Comparison of ENCODE assay signal across 9 mouse cellular contexts in genomic region chr3:96635906-96636305, GRCm38 (mm10). TPM values are rescaled to one million over a fixed set of nuclear protein-coding genes. Genes with fewer than 3 reads are reported as not detected.
DNase-seq lines count a peak whose midpoint lies in the region; ATAC-seq and TF ChIP-seq lines count a peak whose summit lies in the region.
"Had no signal": no experiment of that assay in that cellular context is flagged by ENCODE, and none has a peak within 500 bp of the region (broad histone marks: within the 10 kb centered on the region; RNA-seq: fewer than 3 reads in every experiment).

No protein-coding gene starts in this region.

- H3K27ac ChIP-seq in heart, embryonic 13.5 days (replicated peaks), result peak overlapping the region; percentile 78
- no peak overlapping the region; the same call in 1 of the 2 replicates for H3K27ac ChIP-seq in ES-E14 (ENCODE audit: insufficient read depth, low read depth, low read length, poor library complexity, severe bottlenecking)
- peak overlapping the region; percentile 75 for H3K27ac ChIP-seq in forebrain, embryonic 13.5 days
- H3K27ac ChIP-seq in liver, postnatal 0 days (ENCODE audit: low read depth), result peak overlapping the region; percentile 78

- WGBS in heart, embryonic 13.5 days, result 7% methylated on average over 15 of the region's 15 CpGs
- WGBS in forebrain, embryonic 13.5 days, result 12% methylated on average over 15 of the region's 15 CpGs
- 5% methylated on average over 15 of the region's 15 CpGs for WGBS in liver, postnatal 0 days (ENCODE audit: insufficient replicate concordance)

- H3K36me3 ChIP-seq in heart, embryonic 13.5 days, result peaks cover 68% of the 10 kb centered on the region
- H3K36me3 ChIP-seq in ES-E14 (ENCODE audit: control insufficient read depth, insufficient read depth, low read length, poor library complexity, severe bottlenecking), result peaks cover 10% of the 10 kb centered on the region
- peaks cover 49% of the 10 kb centered on the region for H3K36me3 ChIP-seq in forebrain, embryonic 13.5 days (ENCODE audit: poor library complexity, severe bottlenecking)
- peaks cover 34% of the 10 kb centered on the region for H3K36me3 ChIP-seq in liver, postnatal 0 days (replicated peaks; ENCODE audit: insufficient read depth, low read length)

- DNase-seq in heart, postnatal 25 days (ENCODE audit: low spot score), result no peak
- no peak for DNase-seq in ES-E14 (ENCODE audit: low read depth, low spot score)
- no peak for DNase-seq in liver, postnatal 0 days
- no peak for DNase-seq in adrenal gland, adult (ENCODE audit: inconsistent age in 2 of 2, low spot score in 1 of 2)
- no peak for DNase-seq in thymus, postnatal 14 days
- DNase-seq in ovary, postnatal 10 days (ENCODE audit: low spot score), result no peak

- H3K4me3 ChIP-seq in heart, embryonic 13.5 days, result peak overlapping the region; percentile 81
- H3K4me3 ChIP-seq in ES-E14 (ENCODE audit: insufficient read depth in 1 of 2, low read depth in 1 of 2, low read length in 2 of 2, poor library complexity in 1 of 2, severe bottlenecking in 1 of 2), result peak overlapping the region; percentile 72 to 92
- H3K4me3 ChIP-seq in forebrain, embryonic 13.5 days, result peak overlapping the region; percentile 90
- H3K4me3 ChIP-seq in liver, postnatal 0 days (ENCODE audit: low read depth, low read length), result peak overlapping the region; percentile 89

- no peaks in the 10 kb centered on the region for H3K9me3 ChIP-seq in heart, embryonic 13.5 days
- H3K9me3 ChIP-seq in ES-E14 (ENCODE audit: control insufficient read depth, insufficient read depth, low read depth, low read length), result no peaks in the 10 kb centered on the region
- no peaks in the 10 kb centered on the region for H3K9me3 ChIP-seq in forebrain, embryonic 13.5 days (replicated peaks)
- no peaks in the 10 kb centered on the region for H3K9me3 ChIP-seq in liver, postnatal 0 days (ENCODE audit: low read length)

- H3K4me1 ChIP-seq in heart, embryonic 13.5 days, result peaks cover 29% of the 10 kb centered on the region
- H3K4me1 ChIP-seq in ES-E14 (ENCODE audit: control insufficient read depth in 2 of 2, insufficient read depth in 2 of 2, low read length in 2 of 2, poor library complexity in 1 of 2), result peaks cover 0 to 4% of the 10 kb centered on the region in 2 experiments; a peak in 2 of 4 replicates
- peaks cover 26% of the 10 kb centered on the region for H3K4me1 ChIP-seq in forebrain, embryonic 13.5 days
- H3K4me1 ChIP-seq in liver, postnatal 0 days (ENCODE audit: insufficient read depth), result peaks cover 15% of the 10 kb centered on the region

- in situ Hi-C loops in ES-E14 (cut with MboI; ENCODE audit: low sequenced_read_pairs in 2 of 2, unreplicated experiment in 2 of 2), result loop anchor here in 1 of 2 experiments (10.0 kb wide), 1 partner anchor 91 kb away; no protein-coding TSS in a partner anchor

- no peak for ATAC-seq in heart, embryonic 13.5 days (ENCODE audit: extremely low read depth, insufficient number of reproducible peaks, low FRiP score, low TSS enrichment)
- ATAC-seq in forebrain, embryonic 13.5 days, result no peak
- ATAC-seq in liver, postnatal 0 days, result peak; percentile 18; the same call in 1 of the 2 replicates

- H3K4me2 ChIP-seq in heart, embryonic 13.5 days, result peak overlapping the region; percentile 90
- H3K4me2 ChIP-seq in forebrain, embryonic 13.5 days, result peak overlapping the region; percentile 93
- peak overlapping the region; percentile 98 for H3K4me2 ChIP-seq in liver, postnatal 0 days (ENCODE audit: low read depth, low read length)

- no peak for TF ChIP-seq CTCF in liver, postnatal 0 days (IDR thresholded peaks at IDR 0.05; ENCODE audit: low read depth)

- H3K27me3 ChIP-seq in heart, embryonic 13.5 days (replicated peaks), result no peaks in the 10 kb centered on the region
- H3K27me3 ChIP-seq in forebrain, embryonic 13.5 days, result no peaks in the 10 kb centered on the region
- no peaks in the 10 kb centered on the region for H3K27me3 ChIP-seq in liver, postnatal 0 days (ENCODE audit: insufficient read depth, low read length)
- H3K27me3 ChIP-seq: Patski had no signal

- TF ChIP-seq EP300 in liver, postnatal 0 days (IDR thresholded peaks at IDR 0.05; ENCODE audit: low read depth), result no peak

- intact Hi-C loops in heart, postnatal 25 days (cut with DNase I), result no loop called here

- peak overlapping the region; percentile 97 for H3K9ac ChIP-seq in heart, embryonic 13.5 days
- peak overlapping the region; percentile 91 for H3K9ac ChIP-seq in ES-E14 (ENCODE audit: insufficient read depth, low read depth, low read length, poor library complexity, severe bottlenecking)
- peak overlapping the region; percentile 96 for H3K9ac ChIP-seq in forebrain, embryonic 13.5 days
- peak overlapping the region; percentile 96 for H3K9ac ChIP-seq in liver, postnatal 0 days (replicated peaks)

TF ChIP-seq in ES-E14, 5 proteins besides CTCF, POLR2A, EP300 and RAD21:
- no peak for TF ChIP-seq ZNF384 (IDR thresholded peaks at IDR 0.05; ENCODE audit: low read depth, low read length)
- no peak for TF ChIP-seq CHD2 (IDR thresholded peaks at IDR 0.05; ENCODE audit: low read depth, low read length)
- no peak for TF ChIP-seq HCFC1 (IDR thresholded peaks at IDR 0.05; ENCODE audit: borderline replicate concordance, insufficient read depth, low read length)
- TF ChIP-seq MAFK (IDR thresholded peaks at IDR 0.05; ENCODE audit: insufficient read depth, low read depth, low read length), result no peak

RNA-seq across cellular contexts. Expression of gene Gm42957, which starts 0.6 kb away (rescaled TPM):
- 0.05 and 0.14 TPM in 2 replicates for polyA plus RNA-seq in heart, embryonic 13.5 days (2015; fragmentation: Nextera tagmentation; extraction: Ambion mirVana)
- under 1 TPM; 0.14 to 0.16 TPM for total RNA-seq in heart, postnatal 25 days (2021)
- 0.13 and 0.21 TPM in 2 replicates for total RNA-seq in ES-E14 (2012; rRNA removed)
- 0.06 and 0.10 TPM in 2 replicates for polyA plus RNA-seq in forebrain, embryonic 13.5 days (2015; fragmentation: Nextera tagmentation; extraction: Ambion mirVana)
- not detected in 2 replicates for polyA plus RNA-seq in liver, postnatal 0 days (2015; fragmentation: Nextera tagmentation; extraction: Ambion mirVana)

RNA-seq across cellular contexts. Expression of gene Pex11b, which starts 0.7 kb away (rescaled TPM):
- 35.8 and 37.3 TPM in 2 replicates for polyA plus RNA-seq in heart, embryonic 13.5 days (2015; fragmentation: Nextera tagmentation; extraction: Ambion mirVana)
- 10 to 100 TPM; 30.2 to 32.6 TPM for total RNA-seq in heart, postnatal 25 days (2021)
- 15.6 and 23.6 TPM in 2 replicates for total RNA-seq in ES-E14 (2012; rRNA removed)
- polyA plus RNA-seq in forebrain, embryonic 13.5 days (2015; fragmentation: Nextera tagmentation; extraction: Ambion mirVana), result 48.2 and 54.0 TPM in 2 replicates
- polyA plus RNA-seq in liver, postnatal 0 days (2015; fragmentation: Nextera tagmentation; extraction: Ambion mirVana), result 24.1 and 24.4 TPM in 2 replicates

RNA-seq across cellular contexts. Expression of gene Rbm8a, which starts 6.2 kb away (rescaled TPM):
- polyA plus RNA-seq in heart, embryonic 13.5 days (2015; fragmentation: Nextera tagmentation; extraction: Ambion mirVana), result 80.7 and 84.5 TPM in 2 replicates
- total RNA-seq in heart, postnatal 25 days (2021), result 10 to 100 TPM; 27.9 to 34.1 TPM
- total RNA-seq in ES-E14 (2012; rRNA removed), result 115 and 140 TPM in 2 replicates
- 161 and 168 TPM in 2 replicates for polyA plus RNA-seq in forebrain, embryonic 13.5 days (2015; fragmentation: Nextera tagmentation; extraction: Ambion mirVana)
- polyA plus RNA-seq in liver, postnatal 0 days (2015; fragmentation: Nextera tagmentation; extraction: Ambion mirVana), result 54.6 and 56.5 TPM in 2 replicates

RNA-seq across cellular contexts. Expression of gene Itga10, which starts 9.5 kb away (rescaled TPM):
- 0.82 and 1.1 TPM in 2 replicates for polyA plus RNA-seq in heart, embryonic 13.5 days (2015; fragmentation: Nextera tagmentation; extraction: Ambion mirVana)
- 1 to 10 TPM in 1 of 2 experiments, under 1 TPM in 1; 0.84 to 1.0 TPM for total RNA-seq in heart, postnatal 25 days (2021)
- 1.0 and 1.7 TPM in 2 replicates for total RNA-seq in ES-E14 (2012; rRNA removed)
- 0.40 and 0.57 TPM in 2 replicates for polyA plus RNA-seq in forebrain, embryonic 13.5 days (2015; fragmentation: Nextera tagmentation; extraction: Ambion mirVana)
- 0.05 and 0.07 TPM in 2 replicates for polyA plus RNA-seq in liver, postnatal 0 days (2015; fragmentation: Nextera tagmentation; extraction: Ambion mirVana)

RNA-seq across cellular contexts. Expression of gene Ankrd35, which starts 34.0 kb away (rescaled TPM):
- polyA plus RNA-seq in heart, embryonic 13.5 days (2015; fragmentation: Nextera tagmentation; extraction: Ambion mirVana), result 0.09 and 0.33 TPM in 2 replicates
- total RNA-seq in heart, postnatal 25 days (2021), result under 1 TPM; 0.60 to 0.95 TPM
- 3.7 and 5.7 TPM in 2 replicates for total RNA-seq in ES-E14 (2012; rRNA removed)
- polyA plus RNA-seq in forebrain, embryonic 13.5 days (2015; fragmentation: Nextera tagmentation; extraction: Ambion mirVana), result 0.57 and 2.3 TPM in 2 replicates
- polyA plus RNA-seq in liver, postnatal 0 days (2015; fragmentation: Nextera tagmentation; extraction: Ambion mirVana), result 0.37 and 0.45 TPM in 2 replicates
